Mouse (Mus musculus): Measurements from ENCODE around the gene Vangl1.
A peak's percentile ranks its signal among the peaks of the same experiment; 100 is the strongest.

The Vangl1 gene

DNA sequence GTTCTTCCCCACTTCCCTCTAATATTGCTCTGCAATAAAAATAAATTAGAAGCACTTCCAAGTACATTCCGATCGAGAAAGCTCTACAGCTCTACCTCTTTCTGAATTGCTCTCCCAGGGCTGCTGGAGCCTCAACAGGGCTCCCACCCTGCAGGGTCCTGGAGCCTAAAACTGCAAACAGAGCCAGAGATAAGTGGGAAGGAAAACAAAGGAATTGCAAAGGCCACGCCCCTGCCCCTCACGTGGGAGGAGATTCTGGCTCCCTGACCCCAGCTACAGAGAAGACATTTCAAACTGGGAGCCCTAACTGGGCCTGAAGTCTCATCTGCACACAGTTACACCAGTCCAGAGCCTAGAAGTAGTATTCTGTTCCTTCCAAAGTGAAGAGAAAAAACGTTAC lies 6.7 kb downstream of the Vangl1 start:
- peak; percentile 52 to 59 for DNase-seq

DNA sequence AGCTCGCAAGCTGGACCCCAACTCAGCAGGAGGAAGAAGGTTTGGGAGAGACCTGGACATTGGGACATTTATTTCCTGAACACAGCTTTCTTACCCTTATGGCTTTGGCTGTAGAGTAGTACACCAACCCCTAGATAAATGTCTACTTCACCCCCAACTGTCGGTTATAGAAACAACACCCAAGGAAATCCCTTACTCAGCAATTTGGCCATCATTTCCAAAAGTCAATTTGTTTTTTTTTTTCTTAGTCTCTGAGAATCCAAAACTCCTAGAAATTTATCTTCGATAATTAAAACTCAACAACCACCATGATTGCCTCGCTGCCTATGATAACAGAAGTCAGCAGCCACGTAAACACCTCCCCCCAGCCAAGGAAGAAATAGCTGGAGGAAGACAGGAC lies 7.3 kb downstream of the Vangl1 start:
- DNase-seq, result no peak

DNA sequence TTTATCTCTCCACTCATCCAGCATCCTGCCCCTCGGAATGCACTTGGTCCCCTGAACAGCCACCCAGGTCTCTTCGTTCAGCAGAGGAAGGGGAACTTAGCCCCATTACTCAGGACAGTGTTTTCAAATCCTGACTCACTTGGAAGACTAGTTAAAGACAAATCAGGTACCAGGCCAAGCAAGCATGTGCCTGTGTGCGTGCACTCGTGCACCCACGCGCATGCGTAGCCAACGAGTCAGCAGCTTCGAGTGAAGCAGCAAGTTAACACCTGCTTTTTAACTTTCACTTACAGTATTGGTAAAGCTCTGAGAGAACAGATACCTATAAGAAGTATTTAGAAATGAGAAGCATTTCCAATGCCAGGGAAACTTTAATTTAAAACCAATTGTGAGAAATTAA lies 8.3 kb downstream of the Vangl1 start:
- no peak for DNase-seq

DNA sequence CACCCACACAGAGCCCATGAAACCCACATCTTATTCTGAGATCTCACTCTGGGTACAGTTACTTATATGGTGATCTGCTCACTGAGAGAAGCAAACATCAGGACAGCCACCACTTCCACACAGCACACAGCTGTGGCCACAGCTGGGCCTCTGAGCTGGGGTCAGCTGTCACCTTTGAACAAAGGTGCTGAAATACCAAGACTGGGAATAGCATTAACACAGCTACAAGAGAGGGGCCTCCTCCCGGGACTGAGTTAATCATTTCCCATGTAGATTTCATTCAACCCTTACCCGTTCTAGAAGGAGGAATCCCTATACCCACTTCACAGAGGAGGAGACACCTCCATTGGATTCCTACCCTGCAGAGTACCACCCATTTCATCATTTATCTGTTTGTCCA lies 8.7 kb downstream of the Vangl1 start:
- no peak for DNase-seq

DNA sequence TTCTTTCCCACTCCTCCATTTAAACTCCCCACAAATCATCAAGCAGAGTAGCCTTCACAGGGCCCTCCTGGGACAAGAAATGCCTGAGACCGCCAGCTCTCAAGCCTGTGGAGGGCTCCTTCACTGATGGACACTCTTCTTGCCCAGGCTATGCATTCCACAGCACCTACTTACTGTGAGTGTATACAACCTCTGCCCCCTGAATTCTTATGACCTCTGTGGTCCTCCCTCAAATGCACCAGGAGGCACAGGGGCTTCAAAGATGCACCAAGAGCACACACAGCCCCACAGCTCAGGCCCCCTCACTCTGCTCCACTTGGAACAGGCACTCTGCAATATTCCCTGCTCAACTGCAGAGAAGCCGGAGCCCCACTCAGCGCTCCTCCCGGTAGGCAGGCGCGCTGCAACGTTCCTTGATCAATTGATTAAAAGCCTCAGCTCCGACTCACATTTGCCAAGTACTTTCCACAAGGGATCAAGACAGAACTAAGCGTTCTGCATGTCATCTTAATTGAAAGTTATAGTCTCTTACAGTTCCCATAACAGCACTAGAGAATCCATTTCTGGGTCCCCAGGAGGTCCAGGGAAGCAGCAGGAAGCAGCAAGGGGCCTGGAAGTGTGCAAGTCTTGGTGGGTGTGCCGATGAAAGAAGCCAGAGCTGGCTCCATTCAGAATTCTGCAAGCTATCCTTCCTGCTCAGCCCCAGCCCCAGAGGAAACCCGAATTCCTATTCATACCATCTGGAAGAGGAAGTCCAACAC lies 10.0 kb downstream of the Vangl1 start:
- DNase-seq, result peak in 1 of 2 experiments; percentile 46

DNA sequence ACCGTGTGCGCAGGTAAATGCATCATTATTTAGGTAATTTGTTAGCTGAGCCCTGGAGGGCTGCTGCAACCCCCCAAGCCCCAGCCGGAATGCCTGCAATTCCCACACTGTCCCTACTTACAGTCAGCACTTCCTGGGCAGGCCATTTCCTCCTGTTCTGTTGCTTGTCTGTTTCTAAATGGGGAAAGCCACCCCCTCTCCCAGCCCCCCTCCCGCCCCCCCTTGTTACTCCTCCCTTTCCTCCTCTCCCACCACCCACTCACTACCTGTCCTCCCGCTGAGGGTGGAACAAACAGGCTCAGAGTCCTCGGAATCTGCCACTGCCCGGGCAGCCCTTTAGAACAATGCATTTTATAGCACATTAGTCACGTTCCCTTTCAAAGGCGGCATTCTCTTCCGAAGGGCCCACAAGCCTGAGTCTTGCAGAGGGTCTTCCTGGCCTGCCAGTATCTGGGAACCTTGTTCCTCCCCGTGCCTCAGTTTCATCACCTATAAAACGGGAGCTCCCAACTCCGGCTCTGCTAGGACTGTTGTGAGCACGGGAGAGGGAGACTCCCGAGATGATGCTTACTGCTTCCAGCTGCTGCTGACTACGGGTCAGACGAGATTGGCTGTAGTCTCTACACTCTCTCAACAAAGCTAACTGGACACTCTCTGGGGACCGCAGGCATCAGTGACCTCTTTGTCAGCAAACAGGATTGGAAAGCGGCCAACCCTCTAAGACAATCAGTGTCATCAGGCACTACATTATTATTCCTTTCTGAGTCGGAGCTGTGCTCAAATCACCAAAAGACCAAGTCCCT lies 10.8 kb downstream of the Vangl1 start:
- peak; percentile 49 to 62 for DNase-seq

DNA sequence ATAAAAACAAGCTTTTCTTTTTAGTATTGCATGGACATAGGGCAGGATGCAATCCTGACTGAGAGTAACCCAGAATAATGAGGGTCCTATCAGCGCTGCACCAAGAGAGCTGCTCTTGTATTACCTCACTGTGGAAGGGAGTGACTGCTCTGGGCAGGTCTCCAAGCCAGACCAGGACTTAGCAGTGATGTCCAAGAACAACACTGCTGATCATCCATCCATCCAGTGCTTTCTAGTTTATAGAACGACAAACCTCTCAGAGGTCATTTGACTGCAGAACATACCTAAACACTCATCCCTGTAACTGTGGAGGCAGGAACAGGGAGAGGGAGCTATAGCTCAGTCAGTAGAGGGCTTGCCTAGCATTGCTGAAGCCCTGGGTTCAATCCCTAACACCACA lies 11.9 kb downstream of the Vangl1 start:
- peak; percentile 69 to 73 for DNase-seq

DNA sequence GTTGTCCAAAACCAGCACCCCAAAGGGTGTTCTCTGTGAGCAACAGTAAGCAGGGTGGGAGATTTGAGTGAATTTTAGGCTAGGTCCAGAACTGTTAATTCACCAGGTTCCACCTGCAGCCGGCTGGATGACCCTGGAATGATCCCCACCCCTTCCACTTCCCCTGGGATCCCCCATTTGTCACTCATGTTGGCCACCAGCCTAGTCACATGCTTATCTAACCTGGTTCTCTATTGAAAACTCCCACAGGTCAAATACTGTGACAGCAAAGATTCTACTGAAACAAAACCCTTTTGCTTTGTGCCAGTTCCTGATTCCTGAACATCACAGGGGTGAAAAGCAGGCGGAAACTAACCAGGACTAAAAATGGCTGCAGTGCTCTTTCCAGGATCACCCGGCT lies 12.9 kb downstream of the Vangl1 start:
- no peak for DNase-seq

DNA sequence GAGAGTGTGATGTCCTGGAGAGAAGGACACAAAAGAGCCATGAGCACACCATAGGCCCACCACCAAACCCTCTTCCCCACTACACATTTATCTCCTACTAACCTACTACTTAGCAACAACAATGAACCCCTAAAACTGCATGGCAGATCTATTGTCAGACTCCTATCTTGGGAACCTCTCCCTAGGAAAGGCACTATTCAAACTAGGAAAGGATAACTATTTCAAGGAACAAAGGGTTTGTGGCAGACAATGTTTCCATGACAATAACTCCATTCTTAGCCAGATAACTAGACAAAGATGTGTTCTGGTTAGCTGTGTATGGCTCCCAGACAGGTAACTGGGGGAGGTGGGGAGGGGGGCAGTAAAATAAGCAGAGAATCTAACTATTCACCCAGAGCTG lies 13.9 kb downstream of the Vangl1 start:
- no peak for DNase-seq

DNA sequence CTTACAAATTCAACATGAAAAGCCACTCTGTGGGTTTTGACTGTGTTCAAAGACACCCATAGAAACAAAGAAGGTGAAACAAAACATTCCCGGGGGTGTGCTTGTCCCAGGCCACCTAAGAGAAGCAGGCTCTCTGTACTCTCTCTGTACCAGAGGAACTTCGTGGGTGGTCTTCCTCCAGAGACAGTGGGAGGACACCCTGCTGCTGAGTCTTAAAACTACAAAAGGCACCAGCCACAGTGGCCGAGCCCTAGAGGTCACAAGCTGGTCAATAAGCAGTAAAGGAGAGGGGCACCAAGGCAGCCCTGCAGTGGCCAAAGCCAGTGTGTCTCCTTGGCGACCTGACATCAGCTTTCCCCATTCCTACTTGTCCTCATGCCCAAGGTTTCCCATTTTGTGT lies 14.5 kb downstream of the Vangl1 start:
- DNase-seq, result no peak

DNA sequence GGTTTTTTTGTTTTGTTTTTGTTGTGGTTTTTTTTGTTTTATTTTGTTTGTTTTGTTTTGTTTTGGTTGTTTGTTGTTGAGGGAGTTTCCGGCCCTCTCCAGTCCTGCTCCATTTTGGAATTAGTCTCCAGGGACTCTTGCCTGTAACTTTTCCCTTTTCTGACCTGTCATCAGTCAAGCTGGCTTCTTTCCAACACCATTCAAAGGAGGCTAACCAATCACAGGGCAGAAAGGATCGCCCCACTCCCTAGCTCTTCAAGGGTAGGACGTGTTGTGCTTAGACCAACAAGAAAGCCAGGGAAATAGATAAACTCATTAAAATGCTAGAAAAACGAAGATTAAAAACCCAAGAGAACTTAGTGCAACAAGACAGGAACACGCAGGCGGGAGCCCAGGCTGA lies 15.5 kb downstream of the Vangl1 start:
- no peak for DNase-seq

DNA sequence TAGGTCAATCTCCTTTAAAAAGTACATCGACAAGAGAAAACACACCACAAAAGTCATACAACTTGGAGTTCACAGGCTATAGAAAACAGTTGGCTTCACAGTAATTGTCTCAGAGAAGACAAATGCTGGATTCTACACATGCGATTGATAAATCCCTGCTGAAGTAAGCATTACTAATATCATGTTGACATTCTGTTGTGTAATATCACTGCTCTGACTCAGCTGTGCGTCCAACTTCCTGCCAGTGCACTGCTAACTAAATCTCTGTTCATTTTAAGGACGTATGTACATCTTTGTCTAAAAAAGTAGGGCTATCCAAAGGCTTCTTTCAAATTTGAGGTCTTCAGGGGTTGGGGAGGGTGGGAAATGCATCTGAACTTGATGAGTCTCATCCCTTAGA lies 17.1 kb downstream of the Vangl1 start:
- DNase-seq, result no peak

DNA sequence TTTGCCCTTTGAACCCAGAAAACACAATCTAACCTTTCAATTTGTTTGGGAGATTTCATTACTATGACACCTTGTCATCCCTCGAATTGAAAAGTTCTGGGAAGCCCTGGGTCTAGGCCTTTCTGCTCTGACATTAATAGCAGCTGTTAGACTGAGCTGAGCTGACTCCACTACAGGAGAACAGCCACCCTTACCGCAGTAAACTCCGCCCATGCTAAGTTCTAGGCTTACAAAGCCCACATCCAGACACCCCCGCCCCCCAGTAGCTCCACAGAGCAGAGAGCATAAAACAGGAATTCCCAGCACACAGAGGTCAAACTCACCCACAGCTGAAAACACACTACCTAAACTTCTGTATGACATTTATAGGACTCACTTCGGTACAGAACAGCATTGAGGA lies 19.8 kb downstream of the Vangl1 start:
- DNase-seq, result peak in 1 of 2 experiments; percentile 29

DNA sequence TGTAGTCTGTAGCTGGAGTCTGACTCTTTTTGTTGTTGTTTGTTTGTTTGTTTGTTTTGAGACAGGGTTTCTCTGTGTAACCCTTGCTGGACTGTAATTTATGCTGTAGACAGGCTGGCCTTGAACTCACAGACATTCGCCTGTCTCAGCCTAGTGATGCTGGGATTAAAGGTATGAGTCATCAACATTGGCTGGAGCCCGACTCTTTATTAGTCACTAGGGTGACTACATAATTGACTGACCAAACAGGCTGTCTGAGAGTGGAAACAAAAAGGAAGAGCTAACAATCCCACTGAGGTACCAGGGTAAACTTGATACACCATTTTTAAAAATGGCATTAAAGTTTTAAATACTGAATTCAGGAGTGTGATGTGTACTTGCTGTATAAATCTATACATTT lies 21.9 kb downstream of the Vangl1 start:
- no peak for DNase-seq

DNA sequence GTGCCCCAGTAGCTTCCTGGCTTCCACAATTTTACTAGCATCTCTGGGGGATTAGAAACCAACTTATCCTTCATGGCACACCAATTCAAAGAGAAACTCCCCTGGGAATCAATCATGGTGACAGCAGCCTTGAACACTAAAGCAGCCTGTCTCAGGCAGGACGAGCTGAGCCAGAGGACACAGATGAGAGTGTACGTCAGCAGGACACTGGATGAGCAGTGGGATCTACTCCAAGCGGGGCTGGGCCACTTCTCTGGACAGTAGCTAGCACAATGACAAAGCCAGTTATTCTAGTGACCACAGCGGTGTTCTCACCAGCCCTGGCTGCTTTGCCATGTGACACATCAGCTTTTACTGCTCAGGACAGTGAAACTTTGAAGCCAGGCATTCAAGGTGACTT lies 23.3 kb downstream of the Vangl1 start:
- DNase-seq, result no peak

DNA sequence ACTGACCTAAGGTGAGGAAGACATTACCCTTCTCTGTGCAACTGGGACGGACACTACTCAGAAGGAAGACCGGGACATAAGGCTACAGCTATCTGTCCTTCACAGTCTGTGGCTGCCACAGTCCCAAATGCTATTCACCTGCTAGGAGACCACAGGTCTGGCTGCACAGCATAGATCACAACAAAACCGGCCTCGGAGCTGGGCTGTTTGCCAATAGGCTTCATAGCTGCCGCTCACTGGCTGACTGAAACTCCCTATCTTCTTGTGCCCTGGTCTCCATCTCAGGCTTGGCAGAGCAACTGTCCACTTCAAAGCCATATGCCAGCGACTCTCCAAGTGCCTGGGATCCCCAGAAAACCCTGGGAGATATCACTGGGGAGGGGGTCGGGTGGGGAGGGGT lies 23.7 kb downstream of the Vangl1 start:
- peak; percentile 33 to 47 for DNase-seq

DNA sequence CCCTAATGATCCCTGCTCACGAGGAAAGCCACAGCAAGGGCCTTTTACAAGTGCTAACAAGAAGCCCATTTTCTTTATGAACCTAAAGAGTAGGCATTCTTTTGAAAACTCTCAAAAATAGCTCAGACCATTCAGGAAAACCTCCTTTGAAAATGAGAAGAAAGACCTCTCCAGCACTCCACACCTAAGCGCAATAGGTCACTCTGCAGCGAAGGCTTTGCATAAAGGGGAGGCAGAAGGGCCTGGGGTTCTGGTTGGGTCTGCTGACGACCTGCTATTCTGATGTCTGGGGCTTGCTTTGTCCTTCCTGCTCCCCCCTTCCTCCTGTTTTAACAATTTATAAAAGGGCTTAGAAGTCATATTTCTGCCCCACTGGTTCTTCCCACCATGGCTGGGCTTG lies 24.6 kb downstream of the Vangl1 start:
- DNase-seq, result no peak

DNA sequence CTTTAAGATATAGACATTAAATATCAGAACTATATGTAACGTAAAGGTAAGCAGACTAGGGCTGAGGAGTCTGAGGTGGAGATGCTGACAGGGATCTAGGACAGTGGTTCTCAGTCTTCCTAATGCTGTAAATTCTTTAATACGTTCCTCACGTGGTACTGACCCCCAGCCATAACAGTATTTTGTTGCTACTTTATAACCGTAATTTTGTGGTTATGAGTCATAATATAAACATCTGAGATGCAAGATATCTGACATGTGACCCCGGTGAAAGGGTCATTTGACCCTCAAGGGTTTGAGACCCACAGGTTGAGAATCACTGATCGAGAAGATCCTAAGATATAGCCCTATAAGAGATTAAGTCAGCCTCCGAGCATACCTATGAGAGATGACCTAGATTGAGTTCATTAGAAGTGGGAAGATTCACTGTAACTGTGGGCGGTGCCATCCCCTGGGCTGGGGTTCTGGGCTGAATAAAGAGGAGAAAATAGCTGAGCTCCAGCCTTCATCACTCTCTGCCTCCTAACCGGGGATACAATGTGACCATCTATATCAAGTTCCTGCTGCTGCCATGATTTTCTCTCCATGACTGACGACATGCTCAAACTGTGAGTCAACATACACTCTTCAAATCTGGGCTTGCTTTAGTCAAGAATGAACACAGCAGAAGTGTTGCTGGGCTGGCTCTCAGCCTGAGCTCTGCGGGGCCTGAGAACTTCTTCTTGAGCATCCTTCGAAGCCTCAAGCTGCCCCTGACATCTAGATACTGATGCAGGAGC lies 26.5 kb downstream of the Vangl1 start:
- DNase-seq, result no peak

DNA sequence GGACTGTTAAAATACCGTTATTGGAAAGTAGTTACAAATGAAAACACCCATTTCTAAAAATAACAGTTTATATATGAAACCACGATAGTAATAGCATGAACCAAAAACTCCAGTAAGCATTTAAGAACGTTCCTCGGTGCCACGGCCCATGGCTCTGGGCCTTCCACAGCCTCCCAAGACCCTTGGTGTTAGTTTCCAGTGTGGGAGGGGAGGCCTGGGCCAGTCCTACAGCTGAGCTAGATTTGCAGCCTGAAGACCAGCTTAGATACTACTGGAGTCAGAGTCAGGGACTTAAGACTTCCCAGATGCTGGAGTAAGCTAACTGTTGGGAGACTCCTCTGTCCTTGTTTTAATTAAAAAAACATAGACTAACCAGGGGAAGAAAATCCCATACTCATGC lies 28.4 kb downstream of the Vangl1 start:
- DNase-seq, result no peak

DNA sequence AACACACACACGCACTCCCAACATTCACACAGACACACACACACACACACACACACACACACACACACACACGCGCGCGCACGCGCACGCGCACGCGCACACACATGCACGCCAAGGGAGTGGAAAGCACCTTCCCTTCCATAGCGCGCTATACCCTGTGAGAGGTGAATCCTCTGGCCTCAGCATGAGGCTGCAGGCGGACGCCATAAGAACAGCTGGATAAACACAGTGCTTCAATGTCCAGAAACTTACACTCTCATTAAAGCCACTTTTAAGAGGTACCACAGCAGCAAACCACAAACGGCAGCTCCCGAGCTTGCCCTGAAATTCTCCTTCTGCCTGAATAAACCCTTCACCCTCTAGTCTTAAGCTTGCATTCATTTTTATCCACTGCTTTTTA lies 28.8 kb downstream of the Vangl1 start:
- DNase-seq, result no peak

DNA sequence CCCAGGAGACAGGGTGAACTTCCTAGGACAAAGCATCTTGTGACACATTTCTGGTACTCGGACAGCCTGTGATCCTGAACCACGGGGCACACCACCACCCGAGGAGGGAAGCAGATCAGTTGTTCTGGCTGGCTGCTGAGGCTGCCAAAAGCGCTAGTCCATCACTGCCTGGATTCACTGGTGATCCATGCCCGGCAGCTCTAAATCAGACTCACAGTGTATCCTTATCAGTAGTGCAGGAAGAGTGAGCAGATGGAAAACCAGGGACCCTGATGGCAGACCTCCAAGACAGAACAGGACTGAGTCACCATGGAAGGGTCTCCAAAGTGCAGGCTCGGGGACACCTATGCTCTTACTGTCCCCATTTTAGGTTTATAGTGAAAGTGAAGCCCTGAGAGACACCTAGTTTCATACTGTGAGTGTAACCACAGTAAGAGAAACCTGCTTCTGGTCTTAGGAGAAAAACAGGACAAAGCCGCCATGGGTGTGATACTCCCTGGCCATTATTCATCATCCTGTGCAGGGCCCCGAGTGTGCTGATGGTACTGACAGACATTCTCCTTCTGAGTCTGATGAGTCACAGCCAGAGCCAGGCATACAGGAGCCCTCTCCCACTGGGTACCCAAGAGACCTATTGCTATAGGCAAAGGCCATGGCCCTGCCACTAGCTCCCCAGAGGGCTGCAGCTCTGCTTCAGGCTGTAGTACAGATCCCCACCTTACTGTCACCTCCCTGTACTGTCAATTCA lies 30.2 kb downstream of the Vangl1 start:
- no peak for DNase-seq

DNA sequence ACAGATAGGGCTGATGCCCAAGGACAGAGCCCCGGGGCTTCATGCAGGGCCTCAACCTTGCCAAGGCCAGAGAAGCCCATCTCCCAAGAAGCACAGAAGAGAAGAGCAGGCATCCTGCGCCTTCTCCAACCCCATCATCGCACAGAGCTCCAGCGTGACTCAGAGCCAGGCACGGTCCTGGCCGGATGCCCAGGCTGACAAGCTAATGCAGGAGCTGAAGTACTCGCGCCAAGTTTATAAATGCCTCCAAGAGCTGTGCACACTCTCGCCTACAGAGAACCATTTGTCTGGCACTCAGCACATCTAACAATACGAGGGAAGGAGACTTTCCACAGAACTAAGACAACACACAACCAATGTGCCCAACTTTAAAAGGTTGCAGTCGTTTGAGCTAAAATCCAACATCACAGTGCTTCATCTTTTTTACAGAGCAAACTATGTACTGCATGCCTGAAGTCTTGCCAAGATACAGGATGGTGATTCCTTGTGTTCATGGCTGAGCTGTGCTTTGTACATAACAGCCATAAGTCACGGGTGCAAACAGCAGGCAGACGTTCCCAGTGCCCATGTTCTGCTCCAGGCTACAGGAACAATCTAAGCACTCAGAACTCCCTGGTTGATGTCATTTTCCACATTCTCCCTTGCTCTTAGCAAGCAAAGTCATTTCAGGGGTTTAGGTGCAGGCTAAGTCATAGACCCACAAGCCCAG lies 35.1 kb downstream of the Vangl1 start:
- peak; percentile 90 to 93 for DNase-seq
